Mouse (Mus musculus) hindbrain, embryonic 16.5 days (tissue): ENCODE data around the gene Keap1. TPM values are rescaled to one million over a fixed set of nuclear protein-coding genes. Genes with fewer than 3 reads are reported as not detected.

ENCODE experiments used
- ATAC-seq: fragments of 200-750 bp; cut with Nextera tagmentation; 2 replicates; pipeline ENCODE4 v1.8.0; 2017; ENCODE audit warnings: moderate TSS enrichment, moderate library complexity
- H3K27ac ChIP-seq: fragments of 300-500 bp; sonication (generic); 2 replicates; pipeline ENCODE4 v1.5.1; 2014; ENCODE audit warnings: low read depth, mild to moderate bottlenecking, control low read depth, low read length, moderate library complexity
- H3K27me3 ChIP-seq: fragments of 300-500 bp; sonication (generic); replicated peaks from 2 replicates; pipeline ENCODE4 v1.6.1; 2014; ENCODE audit warnings: low read length; ENCODE audit not compliant: control insufficient read depth, insufficient read depth
- H3K36me3 ChIP-seq: fragments of 300-500 bp; sonication (generic); 2 replicates; pipeline ENCODE4 v1.6.1; 2014; ENCODE audit warnings: mild to moderate bottlenecking, low read length, moderate library complexity, mixed read lengths; ENCODE audit not compliant: control insufficient read depth, insufficient read depth
- H3K4me1 ChIP-seq: fragments of 300-500 bp; sonication (generic); 2 replicates; pipeline ENCODE4 v1.6.1; 2014; ENCODE audit warnings: low read depth, low read length; ENCODE audit not compliant: control insufficient read depth, insufficient read depth
- H3K4me2 ChIP-seq: fragments of 300-500 bp; sonication (generic); 2 replicates; pipeline ENCODE4 v1.6.1; 2014; ENCODE audit warnings: mild to moderate bottlenecking, low read length, control low read depth, moderate library complexity
- H3K4me3 ChIP-seq: fragments of 300-500 bp; sonication (generic); 2 replicates; pipeline ENCODE4 v1.5.1; 2014; ENCODE audit warnings: mild to moderate bottlenecking, low read length, control low read depth, moderate library complexity
- H3K9ac ChIP-seq: fragments of 300-500 bp; sonication (generic); 2 replicates; pipeline ENCODE4 v1.6.1; 2014; ENCODE audit warnings: low read depth, mild to moderate bottlenecking, control low read depth, low read length, moderate library complexity
- H3K9me3 ChIP-seq: fragments of 300-500 bp; sonication (generic); 2 replicates; pipeline ENCODE4 v1.6.1; 2014; ENCODE audit warnings: mild to moderate bottlenecking, low read length, moderate library complexity; ENCODE audit not compliant: control insufficient read depth
- WGBS: fragments of 180-500 bp; shearing (Covaris S2); extraction: QIAGEN DNeasy Blood & Tissue Kit; methylation state at CpG from one replicate; pipeline ENCODE4 v1.1.7; 2014; 5-methylcytosine and 5-hydroxymethylcytosine counted together
- polyA plus RNA-seq: library from polyadenylated mRNA; unstranded; fragments of >200 nt; fragmentation: Nextera tagmentation; extraction: Ambion mirVana; gene quantifications from 2 replicates; pipeline ENCODE4 v1.2.1, GENCODE M21; 2015

Gene Keap1
- polyA plus RNA-seq, 1 experiment from 2014 or later: 72.0 TPM

DNA sequence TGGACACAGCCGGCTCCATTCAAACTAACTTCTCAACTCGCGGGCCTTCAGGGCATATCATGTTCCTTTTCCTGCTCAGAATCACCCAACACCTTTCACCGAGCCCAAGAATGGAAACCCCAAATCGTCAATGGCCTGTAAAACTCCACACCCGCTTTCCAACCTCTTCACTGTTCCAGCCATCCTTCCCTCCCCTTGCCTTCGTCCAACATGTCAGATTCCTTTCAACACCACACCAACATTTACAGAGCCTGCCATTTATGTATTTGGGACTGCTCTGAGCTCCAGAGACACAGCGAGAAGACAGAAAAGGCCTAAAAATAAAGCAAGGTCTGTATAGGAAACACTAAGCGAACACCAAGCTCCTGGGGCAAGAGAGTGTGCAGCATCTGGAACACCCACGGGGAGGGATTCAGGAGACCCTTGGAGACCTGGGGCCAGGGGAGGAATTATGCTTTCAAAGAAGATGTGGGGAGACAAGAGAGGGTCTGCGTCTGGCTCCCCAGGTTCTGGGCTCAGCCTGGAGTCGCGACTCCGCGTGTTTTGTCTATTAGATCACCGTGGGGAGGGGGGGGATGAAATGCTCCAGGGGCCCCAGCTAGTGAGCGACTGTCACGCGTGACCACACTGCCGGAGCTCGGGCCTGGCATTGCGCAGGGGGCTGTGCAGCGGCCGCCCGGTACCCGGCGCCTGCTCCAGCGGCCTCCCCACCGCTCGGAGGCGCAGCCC lies 993 bp downstream of the Keap1 start:
- ATAC-seq: 0 out of 2 replicates have a peak, but pooled peaks have one; percentile 1
- peaks cover 20% of the 10 kb centered on the region for H3K4me1 ChIP-seq
- peaks cover 17% of the 10 kb centered on the region for H3K36me3 ChIP-seq
- H3K27ac ChIP-seq: peak overlapping the region; percentile 87
- H3K27me3 ChIP-seq: peaks cover 7% of the 10 kb centered on the region
- H3K4me2 ChIP-seq: peak overlapping the region; percentile 83
- no peaks in the 10 kb centered on the region; the same call in 1 of the 2 replicates for H3K9me3 ChIP-seq
- H3K9ac ChIP-seq: peak overlapping the region; percentile 98
- 2% methylated on average over 31 of the region's 31 CpGs for WGBS
- peak overlapping the region; percentile 80 for H3K4me3 ChIP-seq

DNA sequence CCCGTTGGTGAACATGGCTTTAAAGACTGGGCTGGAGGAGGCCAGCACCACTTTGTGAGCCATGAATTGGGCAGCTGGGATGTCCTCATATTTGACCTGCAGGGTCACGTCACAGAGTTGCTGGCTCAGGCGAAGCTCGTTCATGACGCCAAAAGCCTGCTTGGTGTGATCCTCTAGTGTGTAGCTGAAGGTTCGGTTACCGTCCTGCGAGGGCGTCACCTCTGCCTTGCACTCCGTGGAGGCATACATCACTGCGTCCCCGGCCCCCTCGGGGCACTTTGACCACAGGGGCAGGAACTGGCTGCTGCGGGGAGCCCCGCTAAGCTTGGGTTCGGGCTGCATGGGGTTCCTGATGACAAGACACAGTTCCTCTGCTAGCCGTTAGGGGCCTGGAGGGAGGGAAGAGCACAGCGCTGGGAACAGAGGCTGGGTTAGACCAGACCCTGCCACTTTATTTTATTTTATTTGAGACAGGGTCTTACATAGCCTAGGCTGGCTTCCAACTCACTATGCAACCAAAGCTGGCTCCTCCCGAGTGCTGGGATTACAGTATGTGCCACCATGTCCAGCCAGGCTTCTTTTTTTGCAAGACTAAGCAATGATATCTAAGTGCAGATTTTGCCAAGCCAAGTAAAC lies 1.7 kb downstream of the Keap1 start:
- peak; percentile 40 for ATAC-seq
- Histone ChIP-seq H3K27me3 (peaks cover 3% of the 10 kb centered on the region), H3K27ac (peak overlapping the region; percentile 87), H3K9me3 (no peaks in the 10 kb centered on the region), H3K36me3 (peaks cover 18% of the 10 kb centered on the region), H3K4me2 (peak overlapping the region; percentile 83), H3K4me3 (peak overlapping the region; percentile 80), H3K9ac (peak overlapping the region; percentile 98), H3K4me1 (peaks cover 20% of the 10 kb centered on the region)
- 18% methylated on average over 19 of the region's 19 CpGs for WGBS

DNA sequence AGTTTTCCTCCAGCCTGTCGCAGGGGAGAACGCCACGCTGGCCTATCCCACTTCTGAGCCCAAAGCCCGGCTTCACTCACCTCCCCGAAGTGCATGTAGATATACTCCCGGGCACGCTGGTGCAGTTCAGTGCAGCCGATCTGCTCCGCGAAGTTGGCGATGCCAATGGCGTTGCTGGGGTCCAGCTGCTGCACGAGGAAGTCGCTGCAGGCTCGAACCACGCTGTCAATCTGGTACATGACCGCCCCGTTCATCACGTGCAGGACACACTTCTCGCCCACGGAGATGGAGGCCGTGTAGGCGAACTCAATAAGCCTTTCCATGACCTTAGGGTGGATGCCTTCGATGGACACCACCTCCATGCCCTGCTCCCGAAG lies 2.2 kb downstream of the Keap1 start:
- Histone ChIP-seq H3K4me3 (peak overlapping the region; percentile 80), H3K36me3 (peaks cover 18% of the 10 kb centered on the region), H3K27me3 (no peaks in the 10 kb centered on the region; the same call in 1 of the 2 replicates), H3K9me3 (no peaks in the 10 kb centered on the region), H3K27ac (no peak overlapping the region), H3K4me1 (peaks cover 20% of the 10 kb centered on the region), H3K9ac (peak overlapping the region; percentile 98), H3K4me2 (peak overlapping the region; percentile 83)
- ATAC-seq: no peak
- 81% methylated on average over 25 of the region's 25 CpGs for WGBS

DNA sequence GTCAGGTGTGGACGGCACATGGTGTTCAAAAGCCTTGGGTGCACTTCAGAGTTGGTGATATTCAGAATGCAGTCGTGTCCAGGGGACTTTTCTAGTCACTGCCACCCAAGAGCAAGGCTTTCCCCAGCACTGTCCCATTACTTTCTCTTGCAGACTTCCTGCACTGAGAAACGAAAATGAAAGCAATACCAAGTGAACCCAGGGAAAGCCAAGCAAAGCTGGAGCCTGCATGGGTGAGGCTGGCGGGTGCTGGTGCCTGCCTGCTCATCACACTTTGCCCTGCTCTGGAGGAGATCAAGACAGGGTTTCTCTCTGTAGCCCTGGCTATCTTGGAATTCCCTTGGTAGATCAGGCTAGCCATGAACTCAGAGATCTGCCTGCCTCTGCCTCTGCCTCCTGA lies 3.8 kb downstream of the Keap1 start:
- no peaks in the 10 kb centered on the region for H3K27me3 ChIP-seq
- H3K9me3 ChIP-seq: no peaks in the 10 kb centered on the region
- H3K4me1 ChIP-seq: peaks cover 20% of the 10 kb centered on the region
- H3K27ac ChIP-seq: no peak overlapping the region
- no peak overlapping the region for H3K9ac ChIP-seq
- no peak overlapping the region for H3K4me2 ChIP-seq
- 91% methylated on average over 4 of the region's 4 CpGs for WGBS
- peaks cover 29% of the 10 kb centered on the region for H3K36me3 ChIP-seq
- no peak overlapping the region for H3K4me3 ChIP-seq
- no peak for ATAC-seq

DNA sequence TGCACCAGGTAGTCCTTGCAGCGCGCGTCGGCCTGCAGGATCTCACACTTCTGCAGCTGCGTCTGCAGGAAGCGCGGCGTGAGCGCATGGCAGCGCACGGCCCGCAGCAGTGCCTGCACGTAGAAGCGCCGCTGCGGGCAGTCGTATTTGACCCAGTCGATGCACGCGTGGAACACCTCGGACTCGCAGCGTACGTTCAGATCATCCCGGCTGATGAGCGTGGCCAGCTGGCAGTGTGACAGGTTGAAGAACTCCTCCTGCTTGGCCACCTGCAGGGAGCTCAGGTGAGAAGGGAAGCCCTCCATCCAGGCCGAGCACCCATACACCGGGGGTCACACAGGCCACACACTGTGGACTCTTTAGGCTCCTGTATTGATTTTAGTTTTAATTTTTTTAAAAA lies 5.4 kb downstream of the Keap1 start:
- H3K4me1 ChIP-seq: peaks cover 15% of the 10 kb centered on the region
- no peak overlapping the region for H3K27ac ChIP-seq
- no peak for ATAC-seq
- H3K9me3 ChIP-seq: no peaks in the 10 kb centered on the region
- no peak overlapping the region for H3K4me3 ChIP-seq
- no peaks in the 10 kb centered on the region for H3K27me3 ChIP-seq
- 68% methylated on average over 28 of the region's 28 CpGs for WGBS
- no peak overlapping the region for H3K4me2 ChIP-seq
- peaks cover 35% of the 10 kb centered on the region for H3K36me3 ChIP-seq
- no peak overlapping the region for H3K9ac ChIP-seq

DNA sequence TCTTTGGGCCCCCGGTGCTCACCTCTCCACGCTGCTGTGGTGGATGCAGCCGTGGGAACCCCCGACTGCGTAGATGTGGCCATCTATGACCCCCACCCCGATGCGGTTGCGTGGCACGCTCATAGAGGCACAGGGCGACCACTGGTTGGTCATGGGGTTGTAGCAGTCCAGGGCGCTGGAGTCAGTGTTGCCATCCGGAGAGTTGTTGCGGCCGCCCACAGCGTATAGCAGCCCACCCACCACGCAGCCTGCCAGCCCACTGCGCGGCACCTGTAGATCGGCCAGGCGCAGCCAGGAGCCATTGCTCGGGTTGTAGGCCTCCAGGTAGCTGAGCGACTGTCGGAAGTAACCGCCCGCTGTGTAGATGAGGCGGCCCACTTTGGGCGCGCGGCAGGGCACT lies 5.8 kb downstream of the Keap1 start:
- Histone ChIP-seq H3K9me3 (no peaks in the 10 kb centered on the region), H3K36me3 (peaks cover 35% of the 10 kb centered on the region), H3K9ac (no peak overlapping the region), H3K27me3 (no peaks in the 10 kb centered on the region), H3K4me2 (no peak overlapping the region), H3K4me3 (no peak overlapping the region), H3K27ac (no peak overlapping the region), H3K4me1 (peaks cover 15% of the 10 kb centered on the region)
- no peak for ATAC-seq
- 86% methylated on average over 29 of the region's 29 CpGs for WGBS

DNA sequence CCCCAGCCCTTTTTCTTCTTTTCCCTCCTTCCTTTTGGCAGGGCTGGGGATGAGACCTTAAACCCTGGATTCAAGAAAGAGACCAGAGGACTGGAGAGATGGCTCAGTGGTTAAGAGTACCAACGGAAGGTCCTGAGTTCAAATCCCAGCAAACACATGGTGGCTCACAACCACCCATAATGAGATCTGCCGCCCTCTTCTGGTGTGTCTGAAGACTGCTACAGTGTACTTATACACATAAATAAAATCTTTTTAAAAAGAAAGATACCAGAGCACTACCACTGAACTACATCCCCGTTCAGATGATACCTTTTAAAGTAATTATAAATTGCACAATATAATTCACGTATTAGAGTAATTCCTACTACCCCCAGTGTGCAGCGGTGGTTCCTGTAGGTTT lies 6.3 kb downstream of the Keap1 start:
- Histone ChIP-seq H3K9me3 (no peaks in the 10 kb centered on the region), H3K27me3 (no peaks in the 10 kb centered on the region), H3K4me2 (no peak overlapping the region), H3K36me3 (peaks cover 35% of the 10 kb centered on the region), H3K4me3 (no peak overlapping the region), H3K27ac (no peak overlapping the region), H3K4me1 (peaks cover 13% of the 10 kb centered on the region), H3K9ac (no peak overlapping the region)
- 92% methylated on average over 5 of the region's 5 CpGs for WGBS
- ATAC-seq: no peak

DNA sequence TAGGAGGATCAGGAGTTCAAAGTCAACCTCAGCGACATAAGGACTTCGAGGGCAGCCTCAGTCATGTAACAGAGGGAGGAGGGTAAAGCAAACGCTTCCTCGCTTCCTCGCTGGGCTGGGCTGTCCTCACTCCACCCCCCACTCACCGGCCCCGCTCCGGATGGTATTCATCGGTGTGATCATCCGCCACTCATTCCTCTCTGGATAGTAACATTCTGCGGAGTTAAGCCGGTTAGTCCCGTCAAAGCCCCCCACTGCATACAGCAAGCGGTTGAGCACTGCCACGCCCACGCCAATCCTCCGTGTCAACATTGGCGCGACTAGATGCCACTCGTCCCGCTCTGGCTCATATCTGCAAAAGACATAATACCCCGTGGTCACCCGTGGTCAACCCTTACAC lies 7.6 kb downstream of the Keap1 start:
- H3K4me1 ChIP-seq: no peaks in the 10 kb centered on the region; the same call in 1 of the 2 replicates
- WGBS: 56% methylated on average over 23 of the region's 23 CpGs

DNA sequence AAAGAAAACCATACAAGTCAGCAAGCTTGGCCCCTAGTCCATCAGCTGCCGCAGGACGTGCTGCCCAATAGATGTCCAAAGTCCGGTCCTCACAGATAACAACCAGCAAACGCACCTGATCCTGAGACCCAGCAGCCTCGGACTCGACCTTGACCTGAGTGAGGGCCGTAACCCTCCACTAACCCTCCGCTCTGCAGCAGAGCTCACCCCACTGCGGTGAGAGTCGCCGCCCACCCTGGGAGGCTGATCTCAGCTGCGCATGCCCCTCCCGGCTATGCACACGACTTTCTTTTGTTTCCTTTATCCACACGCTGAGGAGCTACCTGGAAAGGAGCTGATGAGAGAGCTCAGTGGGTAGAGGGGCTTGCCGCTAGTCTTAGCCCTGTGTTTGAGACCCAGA lies 11.8 kb downstream of the Keap1 start:
- H3K4me3 ChIP-seq: peak overlapping the region; percentile 26
- H3K36me3 ChIP-seq: peaks cover 17% of the 10 kb centered on the region
- H3K4me1 ChIP-seq: no peaks in the 10 kb centered on the region; the same call in 1 of the 2 replicates
- ATAC-seq: peak; percentile 58
- WGBS: 13% methylated on average over 16 of the region's 16 CpGs
- H3K4me2 ChIP-seq: peak overlapping the region; percentile 59
- peak overlapping the region; percentile 54 for H3K9ac ChIP-seq
- H3K27me3 ChIP-seq: no peaks in the 10 kb centered on the region
- H3K9me3 ChIP-seq: no peaks in the 10 kb centered on the region
- H3K27ac ChIP-seq: no peak overlapping the region

More for the DNA sequence above, 7.6 kb downstream of the Keap1 start:
- Histone ChIP-seq H3K9me3 (no peaks in the 10 kb centered on the region), H3K4me3 (no peak overlapping the region), H3K27me3 (no peaks in the 10 kb centered on the region), H3K9ac (no peak overlapping the region), H3K36me3 (peaks cover 35% of the 10 kb centered on the region), H3K27ac (no peak overlapping the region), H3K4me2 (no peak overlapping the region)
- no peak for ATAC-seq
